Mouse (Mus musculus): ENCODE results near the gene Uchl1. TPM values are rescaled to one million over a fixed set of nuclear protein-coding genes. Genes with fewer than 3 reads are reported as not detected.

Gene Uchl1
- polyA plus RNA-seq, 1 experiment from 2014 or later: 141 TPM

DNA sequence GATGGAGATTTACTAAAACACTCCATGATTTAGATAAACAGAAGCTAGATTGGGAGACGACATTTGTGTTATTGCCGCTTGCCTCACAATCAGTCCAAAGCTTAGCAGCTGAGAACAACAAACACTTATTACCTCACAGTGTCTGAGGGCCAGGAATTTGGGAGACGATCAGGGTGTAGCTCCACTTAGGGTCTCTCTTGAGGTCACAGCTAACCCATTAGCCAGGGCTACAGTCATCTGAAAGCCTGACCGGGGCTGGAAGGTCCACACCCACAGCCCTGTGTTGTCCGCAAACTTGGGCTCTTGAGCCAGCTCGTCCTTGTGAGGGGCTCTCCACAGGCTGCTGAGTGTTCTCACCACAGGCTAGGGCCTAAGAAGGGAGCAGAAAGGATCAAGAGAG lies 36.9 kb downstream of the Uchl1 start:
- no peak overlapping the region for H3K9ac ChIP-seq
- peak; percentile 19; the same call in 1 of the 2 replicates for ATAC-seq (ENCODE audit: insufficient number of reproducible peaks, insufficient read depth, low FRiP score, low TSS enrichment)
- H3K4me2 ChIP-seq (replicated peaks): no peak overlapping the region
- H3K4me3 ChIP-seq: no peak overlapping the region
- no peaks in the 10 kb centered on the region for H3K27me3 ChIP-seq
- H3K36me3 ChIP-seq: no peaks in the 10 kb centered on the region
- H3K9me3 ChIP-seq: no peaks in the 10 kb centered on the region
- H3K27ac ChIP-seq: no peak overlapping the region
- H3K4me1 ChIP-seq: peaks cover 5% of the 10 kb centered on the region; the same call in 1 of the 2 replicates
- WGBS: 66% methylated on average over 6 of the region's 6 CpGs

GRCm38 (mm10) chr5:66715498-66715931 lies 39.6 kb downstream of the Uchl1 start:
- WGBS: 66% methylated on average over 4 of the region's 4 CpGs
- no peak overlapping the region for H3K4me3 ChIP-seq
- peaks cover 7% of the 10 kb centered on the region; the same call in 1 of the 2 replicates for H3K4me1 ChIP-seq
- ATAC-seq (ENCODE audit: insufficient number of reproducible peaks, insufficient read depth, low FRiP score, low TSS enrichment): no peak
- H3K9ac ChIP-seq: no peak overlapping the region
- no peaks in the 10 kb centered on the region for H3K9me3 ChIP-seq
- H3K4me2 ChIP-seq (replicated peaks): no peak overlapping the region
- H3K27ac ChIP-seq: no peak overlapping the region
- no peaks in the 10 kb centered on the region for H3K27me3 ChIP-seq
- H3K36me3 ChIP-seq: no peaks in the 10 kb centered on the region

GRCm38 (mm10) chr5:66717931-66718330 lies 42.0 kb downstream of the Uchl1 start:
- Histone ChIP-seq H3K27me3 (no peaks in the 10 kb centered on the region), H3K9me3 (no peaks in the 10 kb centered on the region), H3K4me2 (replicated peaks) (no peak overlapping the region), H3K9ac (no peak overlapping the region), H3K27ac (no peak overlapping the region), H3K4me1 (peaks cover 18% of the 10 kb centered on the region), H3K36me3 (no peaks in the 10 kb centered on the region), H3K4me3 (no peak overlapping the region)
- WGBS: 45% methylated on average over 4 of the region's 4 CpGs
- no peak for ATAC-seq (ENCODE audit: insufficient number of reproducible peaks, insufficient read depth, low FRiP score, low TSS enrichment)

- H3K27ac ChIP-seq: no peak overlapping the region
Measured at GRCm38 (mm10) chr5:66718413-66718812, 42.5 kb downstream of the Uchl1 start.

GRCm38 (mm10) chr5:66718880-66719279 lies 43.0 kb downstream of the Uchl1 start:
- no peak for ATAC-seq (ENCODE audit: insufficient number of reproducible peaks, insufficient read depth, low FRiP score, low TSS enrichment)
- H3K27ac ChIP-seq: no peak overlapping the region
- no peaks in the 10 kb centered on the region for H3K27me3 ChIP-seq
- H3K4me3 ChIP-seq: no peak overlapping the region
- H3K9ac ChIP-seq: no peak overlapping the region
- peaks cover 24% of the 10 kb centered on the region; the same call in 1 of the 2 replicates for H3K4me1 ChIP-seq
- H3K36me3 ChIP-seq: no peaks in the 10 kb centered on the region
- H3K9me3 ChIP-seq: no peaks in the 10 kb centered on the region
- 74% methylated on average over 7 of the region's 7 CpGs for WGBS
- no peak overlapping the region for H3K4me2 ChIP-seq (replicated peaks)

More at GRCm38 (mm10) chr5:66718413-66718812, 42.5 kb downstream of the Uchl1 start:
- H3K9ac ChIP-seq: no peak overlapping the region
- H3K4me3 ChIP-seq: no peak overlapping the region
- ATAC-seq (ENCODE audit: insufficient number of reproducible peaks, insufficient read depth, low FRiP score, low TSS enrichment): no peak
- H3K9me3 ChIP-seq: no peaks in the 10 kb centered on the region
- 30% methylated on average over 3 of the region's 3 CpGs for WGBS
- no peaks in the 10 kb centered on the region for H3K36me3 ChIP-seq
- no peak overlapping the region for H3K4me2 ChIP-seq (replicated peaks)
- no peaks in the 10 kb centered on the region for H3K27me3 ChIP-seq
- peaks cover 21% of the 10 kb centered on the region; the same call in 1 of the 2 replicates for H3K4me1 ChIP-seq

DNA sequence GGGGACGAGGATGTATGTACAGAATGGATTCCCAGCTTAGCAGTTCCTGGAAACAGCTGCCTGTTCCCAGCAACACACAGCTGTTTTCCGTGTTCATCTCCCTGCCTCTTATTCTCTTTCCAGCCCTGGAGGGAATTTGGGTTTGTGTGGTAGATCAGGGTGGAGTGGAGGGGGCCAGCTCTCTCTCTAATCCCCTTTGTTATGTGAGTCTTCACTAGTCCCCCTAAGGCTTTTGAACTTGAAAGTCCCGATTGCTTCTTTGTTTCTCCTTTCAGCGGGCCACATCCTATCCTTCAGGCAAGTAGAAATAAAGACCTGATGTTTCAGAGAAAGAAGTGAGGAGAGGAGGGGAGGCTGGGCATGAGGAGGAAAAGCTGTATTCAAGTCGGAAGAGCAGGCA lies 45.0 kb downstream of the Uchl1 start:
- H3K9me3 ChIP-seq: no peaks in the 10 kb centered on the region
- H3K27me3 ChIP-seq: no peaks in the 10 kb centered on the region
- H3K4me2 ChIP-seq (replicated peaks): no peak overlapping the region
- ATAC-seq (ENCODE audit: insufficient number of reproducible peaks, insufficient read depth, low FRiP score, low TSS enrichment): no peak
- H3K27ac ChIP-seq: peak overlapping the region; percentile 30; the same call in 1 of the 2 replicates
- peaks cover 24% of the 10 kb centered on the region; the same call in 1 of the 2 replicates for H3K4me1 ChIP-seq
- WGBS: 12% methylated on average over 5 of the region's 5 CpGs
- H3K4me3 ChIP-seq: no peak overlapping the region
- H3K9ac ChIP-seq: no peak overlapping the region
- H3K36me3 ChIP-seq: no peaks in the 10 kb centered on the region

GRCm38 (mm10) chr5:66722586-66722985 lies 46.7 kb downstream of the Uchl1 start:
- ATAC-seq (ENCODE audit: insufficient number of reproducible peaks, insufficient read depth, low FRiP score, low TSS enrichment): no peak
- Histone ChIP-seq H3K4me2 (replicated peaks) (no peak overlapping the region), H3K4me1 (peaks cover 29% of the 10 kb centered on the region), H3K27me3 (no peaks in the 10 kb centered on the region), H3K36me3 (no peaks in the 10 kb centered on the region), H3K27ac (peak overlapping the region; percentile 57; the same call in 1 of the 2 replicates), H3K4me3 (no peak overlapping the region), H3K9ac (no peak overlapping the region), H3K9me3 (no peaks in the 10 kb centered on the region)
- WGBS: 52% methylated on average over 9 of the region's 9 CpGs

DNA sequence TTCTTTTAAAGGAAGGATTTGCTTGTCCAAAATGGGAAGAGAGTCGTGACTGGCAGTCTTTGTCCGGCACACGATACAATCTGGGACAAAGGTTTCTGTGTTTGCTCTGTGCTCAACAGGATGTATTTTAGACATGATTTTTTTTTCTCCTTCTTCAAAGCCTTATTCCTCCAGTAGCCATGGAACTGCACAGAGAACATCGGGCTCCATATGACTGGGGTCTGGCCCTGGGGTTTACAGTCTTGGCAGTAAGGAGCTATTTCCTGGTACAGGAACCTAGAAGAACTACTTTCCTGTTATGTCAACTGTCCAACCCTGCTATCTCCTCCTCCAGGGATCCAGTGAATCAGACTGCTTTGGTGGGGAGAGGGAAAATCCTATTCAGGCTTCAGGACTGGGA lies 47.1 kb downstream of the Uchl1 start:
- H3K36me3 ChIP-seq: no peaks in the 10 kb centered on the region
- no peaks in the 10 kb centered on the region for H3K9me3 ChIP-seq
- no peak overlapping the region for H3K4me2 ChIP-seq (replicated peaks)
- peaks cover 26% of the 10 kb centered on the region for H3K4me1 ChIP-seq
- 32% methylated on average over 4 of the region's 4 CpGs for whole genome bisulfite sequencing
- peak overlapping the region; percentile 57; the same call in 1 of the 2 replicates for H3K27ac ChIP-seq
- no peak overlapping the region for H3K9ac ChIP-seq
- H3K4me3 ChIP-seq: no peak overlapping the region
- no peaks in the 10 kb centered on the region for H3K27me3 ChIP-seq
- ATAC-seq (ENCODE audit: insufficient number of reproducible peaks, insufficient read depth, low FRiP score, low TSS enrichment): no peak

GRCm38 (mm10) chr5:66723626-66724025 lies 47.7 kb downstream of the Uchl1 start:
- Histone ChIP-seq H3K9me3 (no peaks in the 10 kb centered on the region), H3K36me3 (no peaks in the 10 kb centered on the region), H3K9ac (no peak overlapping the region), H3K27ac (0 out of 2 replicates have a peak overlapping the region, but pooled peaks have one; percentile 57), H3K4me1 (peaks cover 26% of the 10 kb centered on the region), H3K27me3 (no peaks in the 10 kb centered on the region), H3K4me2 (replicated peaks) (no peak overlapping the region), H3K4me3 (no peak overlapping the region)
- 79% methylated on average over 3 of the region's 3 CpGs for WGBS
- no peak for ATAC-seq (ENCODE audit: insufficient number of reproducible peaks, insufficient read depth, low FRiP score, low TSS enrichment)

GRCm38 (mm10) chr5:66729306-66729705 lies 53.4 kb downstream of the Uchl1 start:
- Histone ChIP-seq H3K9me3 (no peaks in the 10 kb centered on the region), H3K36me3 (no peaks in the 10 kb centered on the region), H3K4me3 (no peak overlapping the region), H3K27ac (no peak overlapping the region), H3K4me2 (replicated peaks) (no peak overlapping the region), H3K27me3 (no peaks in the 10 kb centered on the region), H3K4me1 (peaks cover 5% of the 10 kb centered on the region; the same call in 1 of the 2 replicates), H3K9ac (no peak overlapping the region)
- WGBS: 94% methylated on average over 4 of the region's 4 CpGs
- ATAC-seq (ENCODE audit: insufficient number of reproducible peaks, insufficient read depth, low FRiP score, low TSS enrichment): no peak

- Histone ChIP-seq H3K4me2 (replicated peaks) (no peak overlapping the region), H3K27me3 (no peaks in the 10 kb centered on the region), H3K36me3 (no peaks in the 10 kb centered on the region), H3K27ac (no peak overlapping the region), H3K9ac (no peak overlapping the region), H3K4me1 (peaks cover 5% of the 10 kb centered on the region; the same call in 1 of the 2 replicates), H3K9me3 (no peaks in the 10 kb centered on the region), H3K4me3 (no peak overlapping the region)
- no peak for ATAC-seq (ENCODE audit: insufficient number of reproducible peaks, insufficient read depth, low FRiP score, low TSS enrichment)
- WGBS: 47% methylated on average over 11 of the region's 11 CpGs
Measured at GRCm38 (mm10) chr5:66730621-66731301, 54.9 kb downstream of the Uchl1 start.

DNA sequence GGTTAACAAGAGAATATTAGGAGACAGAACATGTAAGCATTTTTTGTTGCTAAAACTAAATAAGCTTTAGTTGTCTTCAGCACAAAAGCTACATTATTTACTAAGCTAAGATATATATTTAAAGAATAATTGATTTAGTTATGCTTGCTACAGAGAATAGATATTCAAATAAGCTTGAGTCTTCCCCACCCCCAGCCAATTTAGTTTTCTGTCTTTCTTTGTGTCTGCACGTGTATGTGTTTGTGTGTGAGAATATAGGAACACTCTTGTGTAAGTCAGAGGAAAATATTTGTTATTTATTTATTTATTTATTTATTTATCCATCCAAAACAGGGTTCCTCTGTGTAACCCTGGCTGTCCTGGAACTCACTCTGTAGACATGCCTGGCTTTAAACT lies 55.4 kb downstream of the Uchl1 start:
- 82% methylated on average over 1 of the region's 1 CpGs for WGBS
- Histone ChIP-seq H3K4me3 (no peak overlapping the region), H3K27me3 (no peaks in the 10 kb centered on the region), H3K4me2 (replicated peaks) (no peak overlapping the region), H3K27ac (no peak overlapping the region), H3K4me1 (peaks cover 3% of the 10 kb centered on the region; the same call in 1 of the 2 replicates), H3K9me3 (no peaks in the 10 kb centered on the region), H3K36me3 (no peaks in the 10 kb centered on the region), H3K9ac (no peak overlapping the region)
- no peak for ATAC-seq (ENCODE audit: insufficient number of reproducible peaks, insufficient read depth, low FRiP score, low TSS enrichment)

Measured in embryonic facial prominence, embryonic 12.5 days (tissue).